Mouse (Mus musculus) embryo, embryonic 10 days (tissue): ENCODE results near the gene Tmem186.

Experiments used
- DNase-seq: peaks from one replicate; pipeline ENCODE4 v3.0.0-alpha.2; 2015; ENCODE audit warnings: low spot score

The Tmem186 gene

DNA sequence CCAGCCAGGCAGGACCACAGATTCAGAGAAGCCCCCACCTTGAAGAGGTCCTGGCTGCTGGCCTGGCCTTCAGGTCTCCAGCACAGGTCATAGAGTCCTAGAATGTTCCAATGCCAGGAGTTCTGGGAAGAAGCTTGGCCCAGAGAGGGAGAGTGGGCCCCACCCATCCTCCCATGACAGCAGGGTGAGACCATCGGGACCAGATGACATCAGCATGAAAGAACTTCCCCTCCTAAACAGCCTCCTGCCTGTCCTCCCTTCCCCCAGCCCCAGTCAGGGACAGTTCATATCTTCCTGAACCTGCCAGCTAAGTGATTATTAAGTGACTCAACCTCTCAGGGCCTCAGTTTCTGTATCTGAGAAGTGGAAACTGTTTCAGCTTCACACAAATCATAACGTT, 28.9 kb upstream of the Tmem186 start:
- no peak for DNase-seq

DNA sequence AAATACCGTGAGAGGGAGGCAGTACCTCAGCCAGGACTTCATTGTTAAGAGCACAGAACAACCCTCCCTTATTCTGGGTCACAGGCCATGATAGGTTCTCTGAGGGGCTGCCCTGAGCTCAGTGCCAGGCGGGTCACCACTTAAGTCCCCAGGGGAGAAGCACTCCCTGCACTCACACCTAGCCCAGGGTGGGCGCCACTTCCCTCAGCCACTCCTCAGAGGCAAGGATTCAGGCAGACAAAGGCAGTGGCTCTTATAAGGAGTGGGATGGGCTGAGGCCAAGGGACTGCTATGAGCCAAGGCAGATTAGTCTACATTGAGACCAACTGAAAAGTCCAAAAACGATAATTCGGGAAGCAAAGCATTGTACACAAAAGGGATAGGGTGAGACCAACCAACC, 27.9 kb upstream of the Tmem186 start:
- DNase-seq, result no peak

DNA sequence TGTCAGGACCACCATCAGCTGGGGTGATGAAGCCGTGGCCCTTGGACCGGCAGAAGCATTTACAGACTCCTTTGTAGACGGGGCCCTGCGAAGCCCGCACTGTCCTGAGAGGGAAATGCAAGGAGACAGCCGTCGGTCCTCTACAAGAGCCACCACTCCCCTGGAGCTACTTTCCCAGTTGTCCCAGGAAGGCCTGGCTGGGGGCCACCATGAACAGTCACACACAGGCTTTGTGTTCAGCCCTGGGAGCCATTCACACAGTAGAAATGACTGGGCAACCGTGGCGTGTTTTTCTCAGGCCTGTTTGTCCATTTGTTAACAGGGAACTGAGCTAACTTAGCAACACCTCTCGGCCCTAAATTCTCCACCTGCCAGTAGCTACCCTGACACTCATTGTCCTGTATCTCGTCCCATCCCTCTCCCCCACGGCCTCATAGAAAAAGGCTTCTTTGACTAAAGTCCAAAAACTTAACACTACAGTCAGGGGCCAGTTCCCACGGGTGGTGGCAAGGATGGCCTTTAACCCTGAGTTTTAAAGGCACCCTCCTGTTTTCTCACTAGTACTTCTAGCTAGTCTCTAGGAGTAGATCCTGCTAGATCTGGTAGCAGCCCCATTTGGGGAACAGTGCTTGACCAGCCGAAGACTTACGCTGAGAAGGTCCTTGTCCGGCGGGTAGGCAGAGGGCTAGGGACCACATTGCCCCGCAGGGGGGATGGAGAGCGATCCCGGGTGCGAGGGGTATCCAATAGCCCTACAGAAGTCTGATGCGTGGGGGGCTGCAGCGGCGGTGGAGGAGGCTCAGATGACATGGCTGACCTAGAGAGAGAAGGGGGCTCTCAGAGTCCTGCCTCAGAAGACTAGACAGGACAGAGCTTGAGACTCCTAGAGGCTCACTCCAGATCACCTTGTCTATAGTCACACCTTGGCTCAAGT, 26.4 kb upstream of the Tmem186 start:
- no peak for DNase-seq

DNA sequence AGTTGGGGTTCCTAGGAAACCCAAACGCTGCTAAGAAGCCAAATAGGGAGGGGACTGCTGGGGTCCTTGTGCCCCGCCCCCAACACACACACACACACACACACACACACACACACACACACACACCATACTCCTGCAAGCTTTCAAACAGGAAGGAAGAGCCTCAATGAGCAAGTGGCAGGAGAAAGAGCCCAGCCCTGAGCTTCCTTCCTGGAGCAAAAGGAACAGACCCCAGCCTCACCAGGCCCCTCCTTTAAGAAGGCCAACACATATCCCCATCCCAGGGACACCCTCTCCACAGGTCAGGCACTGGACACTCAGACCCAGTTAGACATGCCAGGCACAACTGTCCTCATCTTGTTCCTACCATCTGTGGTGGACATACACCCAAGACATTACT, 25.5 kb upstream of the Tmem186 start:
- no peak for DNase-seq

DNA sequence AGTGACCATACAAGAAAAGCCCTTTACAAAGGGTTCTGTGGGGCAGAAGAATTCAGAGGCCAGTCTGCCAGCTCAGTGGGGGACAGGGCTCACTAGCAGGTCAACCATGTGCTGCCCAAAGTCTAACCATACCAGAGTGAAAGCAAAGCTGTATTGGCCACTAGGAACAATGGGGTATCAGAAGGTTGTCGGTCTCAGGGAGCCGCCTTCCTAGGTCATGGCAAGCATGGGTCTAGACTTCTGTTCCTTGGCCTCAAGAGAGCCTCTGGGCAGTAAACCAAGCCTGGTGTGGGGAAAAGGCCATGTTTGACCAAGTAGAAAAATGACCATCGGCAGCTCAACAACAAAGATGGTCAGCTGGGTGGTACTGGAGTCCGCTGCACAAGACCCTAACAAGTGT, 21.3 kb upstream of the Tmem186 start:
- DNase-seq, result no peak

DNA sequence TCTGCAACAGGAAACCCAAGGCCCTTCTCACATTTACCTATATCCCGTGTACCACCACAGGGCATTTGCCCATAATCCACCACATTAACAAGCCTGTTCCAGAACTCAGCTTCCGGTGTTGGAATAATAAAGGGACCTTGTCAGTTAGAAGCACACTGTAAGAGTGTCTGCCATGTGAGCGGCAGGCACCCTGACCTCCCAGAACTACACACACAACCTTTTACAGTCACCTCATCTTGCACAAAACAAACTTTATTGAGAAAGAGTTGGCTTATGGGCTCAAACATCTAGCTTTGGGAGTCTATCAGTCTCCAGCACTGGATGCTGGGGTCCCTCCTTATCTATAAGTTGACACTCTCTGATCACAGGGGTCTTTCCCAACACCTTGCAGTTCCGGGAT, 20.8 kb upstream of the Tmem186 start:
- no peak for DNase-seq

DNA sequence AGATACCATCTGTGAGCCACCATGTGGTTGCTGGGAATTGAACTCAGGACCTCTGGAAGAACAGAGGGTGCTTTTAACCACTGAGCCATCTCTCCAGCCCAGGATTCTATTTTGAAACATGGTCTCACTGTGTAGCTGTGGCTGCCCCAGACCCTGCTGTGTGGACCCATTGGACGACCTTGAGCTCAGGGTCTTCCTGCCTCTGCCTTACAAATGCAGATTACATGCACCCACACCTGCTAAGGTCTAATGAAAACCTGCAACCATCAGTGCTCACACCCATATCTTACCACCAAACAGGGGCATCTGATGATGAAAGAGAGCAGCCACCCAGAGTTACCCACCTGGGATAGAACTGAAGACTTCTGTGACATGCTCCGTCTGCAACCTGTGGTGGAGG, 18.7 kb upstream of the Tmem186 start:
- no peak for DNase-seq

DNA sequence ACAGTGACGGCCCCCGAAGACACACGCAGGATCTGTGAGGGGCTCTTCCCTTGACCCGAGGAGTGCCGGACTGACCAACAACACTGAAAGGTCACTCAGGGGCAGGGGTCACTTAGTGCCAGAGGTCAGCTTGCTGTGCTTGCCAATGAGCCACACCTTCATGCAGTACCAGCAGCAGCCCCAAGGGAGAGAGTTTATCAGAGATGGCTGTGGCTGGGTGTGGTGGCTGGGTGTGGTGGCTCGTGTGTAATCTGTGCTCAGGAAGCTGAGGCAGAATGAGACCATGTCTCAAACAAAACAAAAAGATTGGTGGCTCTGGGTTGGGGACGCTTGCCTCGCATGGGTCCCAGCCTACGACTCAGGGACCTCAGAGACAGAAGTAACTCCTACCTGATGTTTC, 18.1 kb upstream of the Tmem186 start:
- DNase-seq, result no peak

DNA sequence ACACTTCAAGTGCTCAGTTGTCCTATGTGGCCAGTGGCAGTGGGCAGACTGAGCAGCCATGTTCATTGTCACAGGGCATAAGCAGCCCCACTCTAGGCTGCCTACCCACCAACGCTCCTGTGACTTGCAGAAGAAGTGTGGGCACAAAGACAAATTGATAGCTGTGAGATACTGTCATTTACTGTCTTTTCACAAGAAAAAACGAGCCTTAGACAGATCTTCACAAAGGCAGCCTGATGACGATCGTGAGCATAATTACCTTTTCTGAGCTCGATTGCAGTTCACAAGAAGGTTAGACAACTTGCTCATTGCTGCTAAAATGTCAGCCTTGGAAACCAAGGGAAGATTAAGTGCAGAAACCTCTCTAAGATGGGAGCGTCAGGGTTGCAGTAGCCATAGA, 17.6 kb upstream of the Tmem186 start:
- no peak for DNase-seq

DNA sequence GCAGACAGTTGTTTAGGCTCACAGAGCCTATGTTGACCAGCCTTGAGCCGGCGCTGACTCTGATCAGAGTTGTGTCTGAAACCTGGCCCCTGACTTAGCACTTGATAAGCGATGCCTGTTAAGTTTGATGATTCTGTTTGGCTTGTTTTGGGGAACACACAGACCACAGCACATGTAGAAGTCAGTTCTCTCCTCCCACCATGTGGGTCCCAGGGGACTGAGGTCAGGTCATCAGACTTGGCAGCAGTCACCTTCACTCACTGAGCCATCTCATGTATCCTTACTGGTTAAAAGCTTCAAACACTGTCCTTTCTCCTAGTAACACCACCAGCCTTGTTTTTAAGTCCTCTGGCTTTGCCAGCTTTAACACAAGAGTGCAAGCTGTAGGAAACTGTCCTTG, 12.5 kb upstream of the Tmem186 start:
- DNase-seq, result no peak

DNA sequence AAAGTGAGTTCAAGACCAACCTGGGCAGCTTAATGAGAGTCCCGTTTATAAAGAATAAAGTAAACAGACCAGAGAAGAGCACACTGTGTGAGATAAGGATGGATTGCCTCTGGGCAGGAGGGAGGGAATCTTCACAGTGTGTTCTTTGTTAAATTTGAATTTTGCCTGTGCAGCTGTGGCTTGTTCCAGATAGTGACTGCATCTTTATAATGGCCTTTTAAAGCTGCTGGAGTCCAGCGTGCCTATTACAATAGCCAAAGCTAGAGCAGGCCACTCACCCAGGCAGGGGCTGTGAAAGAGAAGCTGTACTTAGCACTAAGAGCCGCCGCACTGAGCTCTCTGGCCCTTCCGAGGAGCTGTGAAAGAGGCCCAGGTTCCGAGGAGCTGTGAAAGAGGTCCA, 8.0 kb upstream of the Tmem186 start:
- DNase-seq, result no peak

DNA sequence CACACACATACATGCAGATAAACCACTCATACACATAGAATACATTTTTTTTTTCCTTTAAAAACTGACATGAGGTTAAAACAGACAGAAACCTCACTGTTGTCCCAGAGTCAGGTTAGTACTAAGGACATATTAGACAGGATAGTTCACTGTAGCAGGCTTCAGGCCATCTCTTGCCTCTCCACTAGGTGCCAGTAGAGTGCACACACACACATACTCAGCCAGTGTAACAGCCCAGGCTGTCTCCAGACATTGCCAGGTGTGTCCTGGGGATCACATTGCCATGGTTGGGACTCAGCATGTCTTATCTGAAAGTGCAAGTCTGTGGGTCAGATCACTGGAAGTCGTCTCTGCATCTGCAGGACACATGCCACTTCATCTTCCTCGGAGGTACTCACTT, 6.3 kb upstream of the Tmem186 start:
- DNase-seq, result peak; percentile 65

DNA sequence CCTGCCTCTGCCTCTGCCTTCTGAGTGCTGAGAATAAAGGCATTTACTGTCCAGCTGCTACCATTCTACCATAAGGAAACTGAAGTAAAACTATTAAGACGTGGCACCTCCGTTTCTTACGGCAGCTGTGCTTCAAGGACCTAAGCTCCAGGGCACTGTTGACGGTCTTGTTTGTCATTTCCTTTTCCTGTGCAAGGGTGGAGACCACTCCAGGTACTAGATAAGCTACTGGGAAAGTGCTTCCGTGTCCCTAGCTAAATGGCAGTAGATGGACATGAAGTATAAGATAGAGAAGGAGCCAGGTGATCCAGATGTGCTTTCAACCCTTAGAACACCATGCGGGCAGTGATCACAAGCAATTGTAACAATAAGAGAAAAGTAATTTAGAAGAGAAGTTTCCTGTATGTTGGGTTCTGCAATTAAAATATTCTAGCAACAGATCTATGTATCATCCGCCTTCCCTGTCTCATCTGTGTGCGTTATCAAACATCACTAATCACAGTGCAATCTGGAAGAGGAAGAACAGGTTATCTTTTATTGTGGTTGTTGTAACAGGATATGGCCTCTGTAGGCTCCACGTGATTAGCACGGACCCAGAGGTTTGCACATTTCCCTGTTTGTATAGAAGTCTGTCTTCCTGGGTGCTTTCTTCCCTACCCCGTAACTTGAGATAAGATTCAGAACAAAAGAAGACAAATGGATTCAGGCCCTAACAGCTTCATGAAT, 2.1 kb upstream of the Tmem186 start:
- DNase-seq, result no peak

DNA sequence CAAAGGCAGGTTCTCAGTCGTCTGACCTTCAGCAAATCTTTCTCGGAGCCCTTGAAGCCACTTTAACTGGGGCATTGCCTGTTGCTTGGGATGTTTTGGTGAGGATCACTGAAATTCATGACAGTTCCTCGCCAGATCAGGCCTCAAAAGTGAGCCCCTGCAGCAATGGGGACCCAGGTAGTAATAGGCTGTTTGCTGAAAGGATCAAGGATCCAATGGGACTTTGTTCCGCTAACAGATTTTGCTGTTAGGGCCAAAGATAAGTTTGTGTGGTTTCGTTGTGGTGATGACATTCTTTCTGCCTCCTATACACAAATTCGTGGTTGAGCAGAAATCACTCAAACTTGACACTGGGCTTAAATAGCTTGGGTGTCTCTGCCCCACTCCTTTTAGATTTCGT, 619 bp upstream of the Tmem186 start:
- no peak for DNase-seq

DNA sequence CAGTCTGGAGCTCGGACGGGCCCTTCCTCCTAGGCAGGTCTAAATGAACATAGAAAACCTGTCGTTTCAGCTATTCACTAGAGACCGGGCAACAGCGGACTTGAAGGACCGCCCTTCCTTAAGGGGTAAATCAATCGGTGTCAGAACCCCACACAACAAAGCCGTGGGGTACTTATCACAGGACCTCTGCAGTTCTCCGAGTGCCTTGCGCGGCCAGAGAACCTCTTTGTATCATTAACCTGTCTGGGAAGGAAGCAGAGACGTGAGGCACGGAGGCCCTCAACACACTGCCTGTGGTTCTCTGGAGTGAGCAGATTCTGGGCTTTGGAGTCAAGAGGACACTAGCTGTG, 670 bp downstream of the Tmem186 start:
- no peak for DNase-seq

DNA sequence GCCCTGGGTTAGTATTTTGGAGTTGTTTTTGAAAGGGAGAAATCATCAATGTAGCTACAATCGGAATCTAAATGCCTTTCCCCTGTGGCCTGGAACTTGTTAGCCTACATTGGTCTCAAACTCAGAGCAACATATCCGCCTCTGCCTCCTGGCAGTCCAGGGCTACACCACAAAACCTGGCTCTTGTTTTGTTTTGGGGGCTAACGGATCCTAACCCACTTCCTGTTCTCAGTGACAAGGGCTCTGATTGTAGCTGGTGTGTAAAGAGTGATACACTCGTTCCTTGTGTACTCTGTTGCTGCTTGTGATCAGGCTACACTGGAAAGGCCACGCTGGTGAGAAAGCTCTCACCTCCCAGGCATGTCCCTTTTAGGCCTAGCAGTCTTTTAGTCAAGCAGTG, 6.1 kb downstream of the Tmem186 start:
- DNase-seq, result no peak

DNA sequence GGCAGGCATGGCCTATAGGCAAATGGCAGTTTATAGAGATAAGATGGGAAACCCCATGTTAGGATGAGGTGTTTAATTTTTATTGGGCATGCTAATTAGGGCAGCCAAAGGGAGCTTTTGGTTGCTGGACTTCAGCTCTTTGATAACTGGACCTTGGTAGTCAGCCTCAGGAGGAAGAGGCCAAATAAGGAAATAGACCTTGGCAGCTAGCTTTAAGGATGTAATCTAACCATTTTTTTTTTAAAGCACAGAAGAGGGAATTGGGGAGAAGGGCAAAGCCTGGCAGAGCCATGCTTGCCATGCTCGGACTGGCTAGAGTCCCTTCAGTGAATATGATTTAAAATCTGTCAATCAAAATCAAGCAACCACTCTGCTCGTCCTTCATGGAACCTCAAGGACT, 7.1 kb downstream of the Tmem186 start:
- DNase-seq, result no peak

DNA sequence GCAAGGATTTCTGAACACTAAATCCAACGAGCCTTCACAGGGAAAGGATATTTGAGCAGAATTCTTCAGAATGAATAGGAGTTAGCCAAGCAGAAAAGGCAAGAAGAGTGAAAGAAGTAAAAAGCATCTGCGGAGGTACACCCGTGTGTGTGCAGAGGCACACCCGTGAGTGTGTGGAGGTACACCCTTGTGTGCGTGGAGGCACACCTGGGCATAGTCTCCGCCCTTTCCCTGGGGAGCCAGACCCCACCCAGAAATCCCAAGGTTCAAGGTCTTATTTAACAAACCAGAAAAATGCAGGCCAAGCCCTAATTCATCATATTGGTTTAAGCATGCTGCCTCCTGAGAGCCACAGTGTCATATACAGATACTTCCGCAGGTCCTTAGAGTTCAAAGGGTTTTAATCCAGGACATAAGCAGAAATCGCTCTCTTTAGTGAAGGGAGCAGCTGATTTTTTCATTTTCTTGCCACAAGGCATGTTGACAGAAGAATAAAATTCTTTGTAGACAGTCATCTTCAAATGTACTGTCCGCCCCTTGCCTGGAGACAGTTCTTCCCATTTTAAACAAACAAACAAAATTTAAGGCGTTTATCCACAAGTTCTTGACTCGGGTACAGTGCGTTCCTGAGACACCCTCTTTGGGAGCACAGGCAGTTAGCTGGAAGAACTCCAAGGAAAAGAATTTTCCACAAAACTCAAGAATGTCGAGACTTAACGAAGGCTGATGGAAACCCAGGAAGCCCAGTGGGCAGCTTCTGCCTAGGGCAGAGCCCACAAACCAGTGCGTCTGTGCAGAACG, 17.0 kb downstream of the Tmem186 start:
- DNase-seq, result no peak

DNA sequence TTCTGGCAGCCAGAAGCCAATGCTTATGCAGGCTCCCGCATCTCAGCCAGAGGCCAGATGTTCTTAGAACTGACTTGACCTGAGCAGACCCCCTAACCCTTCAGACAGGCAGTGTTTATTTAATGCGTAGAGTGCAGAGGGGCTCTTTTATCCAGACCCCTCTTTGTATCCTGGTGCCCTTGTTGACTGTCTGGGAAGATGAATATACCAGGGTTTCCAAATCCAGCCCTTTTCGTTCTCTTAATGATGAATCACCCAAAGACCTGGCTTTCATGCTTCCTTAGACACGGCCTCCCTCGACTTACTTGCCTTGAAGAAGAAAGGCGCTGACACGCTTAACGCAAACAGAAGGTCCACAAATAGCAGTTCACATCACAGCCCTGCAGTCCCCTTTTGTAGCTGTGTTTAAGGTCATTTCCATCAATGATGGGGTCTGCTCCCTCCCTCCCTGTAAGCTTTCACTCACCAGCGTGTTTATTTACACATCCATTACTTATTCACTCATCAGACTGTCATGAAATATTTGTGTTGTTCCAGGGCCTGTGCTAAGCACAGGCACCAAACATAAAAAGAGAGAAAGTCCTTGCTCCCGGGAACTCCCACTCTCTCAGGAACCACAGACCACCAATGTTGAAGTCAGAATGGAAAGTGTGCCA, 17.7 kb downstream of the Tmem186 start:
- peak; percentile 70 for DNase-seq

DNA sequence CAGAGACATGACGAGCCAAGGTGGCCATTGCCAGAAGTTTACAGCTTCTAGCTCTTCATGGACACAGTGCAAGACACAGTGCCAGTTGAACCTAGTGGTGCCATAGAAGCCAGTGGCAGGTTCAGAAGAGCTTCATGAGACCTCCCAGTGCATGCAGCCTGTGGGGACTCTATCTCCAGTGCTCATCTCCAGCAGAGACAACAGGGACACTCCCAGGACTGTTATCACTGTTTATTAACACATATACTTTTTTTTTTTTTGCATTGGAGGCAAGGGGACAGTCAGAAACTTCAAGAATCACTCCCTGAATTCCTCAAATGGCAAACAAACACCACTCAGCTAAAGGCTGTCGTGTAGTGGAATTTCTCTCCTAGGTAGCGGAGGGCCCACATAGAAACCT, 24.1 kb downstream of the Tmem186 start:
- no peak for DNase-seq

DNA sequence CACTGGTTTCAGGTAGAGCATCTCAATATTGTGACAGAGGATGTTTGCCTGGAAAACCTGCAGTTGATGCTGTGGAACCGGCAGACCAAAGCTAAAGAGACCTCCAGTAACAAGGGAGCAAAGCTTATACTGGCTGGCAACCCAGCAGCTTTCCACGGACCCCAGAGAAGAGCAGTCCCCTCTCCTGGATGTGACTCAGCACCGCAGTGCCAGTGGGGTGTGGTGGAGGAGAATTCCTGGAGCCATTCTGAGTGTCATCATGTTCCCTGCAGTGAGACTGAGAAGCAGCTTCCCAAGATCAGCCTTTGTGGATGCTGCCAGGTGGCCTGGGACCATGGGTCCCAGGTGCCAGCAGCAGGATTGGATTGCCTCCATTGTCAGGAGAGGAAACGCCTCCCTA, 24.5 kb downstream of the Tmem186 start:
- no peak for DNase-seq
